Mouse (Mus musculus) megakaryocyte, embryonic 14.5 days (primary cell): ENCODE measurements at regions not wholly inside any gene's neighbourhood (a gene's known extent, or its start where the extent isn't known, plus 50 kb on each side); places are given as distances from the start of the nearest gene placed in this dataset.

Source experiments
- FLI1 ChIP-seq: IDR thresholded peaks from 2 replicates; pipeline ENCODE4 v1.6.1; 2012; ENCODE audit warnings: low read length, inconsistent platforms, mixed read lengths
- GATA1 ChIP-seq: IDR thresholded peaks from 3 replicates; pipeline ENCODE4 v1.6.1; 2012; ENCODE audit warnings: mixed read lengths, low read length, inconsistent platforms, borderline replicate concordance

DNA sequence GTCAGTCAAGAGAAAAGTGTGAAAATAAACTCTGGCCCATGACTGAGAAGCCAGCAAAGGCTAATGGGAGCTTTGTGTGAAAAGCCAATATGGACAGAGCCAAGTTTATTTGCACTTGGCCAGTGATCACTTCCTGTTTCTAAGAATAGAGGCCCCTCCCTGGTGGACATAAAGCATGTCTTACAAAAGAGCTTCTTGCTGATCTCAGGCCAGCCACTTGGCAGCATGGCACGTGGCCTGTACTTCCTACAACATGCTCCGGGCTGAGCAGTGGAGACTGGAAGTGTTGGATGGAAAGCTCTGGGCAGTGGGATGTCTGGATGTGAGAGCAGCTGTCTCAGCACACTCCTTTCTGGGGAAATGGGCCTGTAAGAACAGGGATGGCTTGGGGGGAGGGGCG, 99.7 kb downstream of the Gadd45g start:
- TF ChIP-seq GATA1 (no peak), FLI1 (no peak)
